Mouse (Mus musculus) heart, postnatal 0 days (tissue): Measurements from ENCODE around the gene Tshz2.

Experiments
- CTCF ChIP-seq: IDR thresholded peaks from 2 replicates; pipeline ENCODE4 v1.5.1; 2016; ENCODE audit warnings: antibody characterized with exemption, control low read depth, low read depth
- EP300 ChIP-seq: IDR thresholded peaks from 2 replicates; pipeline ENCODE4 v1.6.1; 2016; ENCODE audit warnings: antibody characterized with exemption, low read depth

GRCm38 (mm10) chr2:170109528-170109927 lies 476.7 kb downstream of the Tshz2 start:
- TF ChIP-seq CTCF, result no peak
- no peak for TF ChIP-seq EP300
